Mouse (Mus musculus) lung, embryonic 15.5 days (tissue): Measurements from ENCODE around the gene Macf1. TPM values are rescaled to one million over a fixed set of nuclear protein-coding genes. Genes with fewer than 3 reads are reported as not detected.
"Not testable (repeated sequence)": the region's sequence is repeated elsewhere in the genome, so short reads cannot be mapped to it uniquely, and the experiment has no call there.

Experiments
- ATAC-seq: fragments of 200-750 bp; cut with Nextera tagmentation; 2 replicates; pipeline ENCODE4 v1.8.0; 2017; ENCODE audit warnings: moderate number of reproducible peaks, borderline replicate concordance; ENCODE audit not compliant: low FRiP score, low TSS enrichment; ENCODE audit errors: extremely low read depth
- H3K27ac ChIP-seq: fragments of 300-500 bp; sonication (generic); 2 replicates; pipeline ENCODE4 v1.5.1; 2015; ENCODE audit warnings: moderate library complexity, mild to moderate bottlenecking, inconsistent platforms
- H3K27me3 ChIP-seq: fragments of 300-500 bp; sonication (generic); 2 replicates; pipeline ENCODE4 v1.6.1; 2015; ENCODE audit warnings: inconsistent platforms
- H3K36me3 ChIP-seq: fragments of 300-500 bp; sonication (generic); 2 replicates; pipeline ENCODE4 v1.6.1; 2015; ENCODE audit warnings: inconsistent platforms
- H3K4me1 ChIP-seq: fragments of 300-500 bp; sonication (generic); 2 replicates; pipeline ENCODE4 v1.6.1; 2015; ENCODE audit warnings: inconsistent platforms
- H3K4me2 ChIP-seq: fragments of 300-500 bp; sonication (generic); 2 replicates; pipeline ENCODE4 v1.6.1; 2015; ENCODE audit warnings: inconsistent platforms, mild to moderate bottlenecking, moderate library complexity
- H3K4me3 ChIP-seq: fragments of 300-500 bp; sonication (generic); 2 replicates; pipeline ENCODE4 v1.5.1; 2015; ENCODE audit warnings: mild to moderate bottlenecking, inconsistent platforms
- H3K9ac ChIP-seq: fragments of 300-500 bp; sonication (generic); 2 replicates; pipeline ENCODE4 v1.6.1; 2015; ENCODE audit warnings: inconsistent platforms
- H3K9me3 ChIP-seq: fragments of 300-500 bp; sonication (generic); 2 replicates; pipeline ENCODE4 v1.6.1; 2016; ENCODE audit warnings: inconsistent platforms
- WGBS: fragments of 180-500 bp; shearing (Covaris S2); methylation state at CpG from one replicate; pipeline ENCODE4 v1.1.7; 2015; 5-methylcytosine and 5-hydroxymethylcytosine counted together
- polyA plus RNA-seq: library from polyadenylated mRNA; unstranded; fragments of >200 nt; fragmentation: Nextera tagmentation; extraction: Ambion mirVana; gene quantifications from 2 replicates; pipeline ENCODE4 v1.2.1, GENCODE M21; 2015

Gene Macf1
- polyA plus RNA-seq, 1 experiment from 2014 or later: 73.1 TPM

GRCm38 (mm10) chr4:123342642-123343470, 341.3 kb downstream of the Macf1 start, which contains the start of gene Bmp8a:
Bmp8a (minus strand) TSS chr4:123343252.
- peaks cover 18% of the 10 kb centered on the region for H3K4me1 ChIP-seq
- H3K27me3 ChIP-seq: peaks cover 43% of the 10 kb centered on the region
- under 1% methylated on average over 65 of the region's 65 CpGs for WGBS
- no peak within 1 kb of the TSS for H3K27ac ChIP-seq
- H3K4me2 ChIP-seq: peak within 1 kb of the TSS; percentile 94
- no peaks in the 10 kb centered on the region for H3K9me3 ChIP-seq
- peak; percentile 91 for ATAC-seq
- no peaks in the 10 kb centered on the region for H3K36me3 ChIP-seq
- peak within 1 kb of the TSS; percentile 52 for H3K4me3 ChIP-seq
- 0 out of 2 replicates have a peak within 1 kb of the TSS, but pooled peaks have one; percentile 5 for H3K9ac ChIP-seq

GRCm38 (mm10) chr4:123342091-123342641, 342.0 kb downstream of the Macf1 start:
- Histone ChIP-seq H3K4me3 (peak overlapping the region; percentile 52), H3K9me3 (no peaks in the 10 kb centered on the region), H3K27ac (no peak overlapping the region), H3K4me1 (peaks cover 18% of the 10 kb centered on the region), H3K4me2 (peak overlapping the region; percentile 94), H3K9ac (no peak overlapping the region), H3K36me3 (no peaks in the 10 kb centered on the region), H3K27me3 (peaks cover 43% of the 10 kb centered on the region)
- no peak for ATAC-seq
- WGBS: 3% methylated on average over 43 of the region's 43 CpGs

- H3K4me3 ChIP-seq: no peak overlapping the region
- peaks cover 43% of the 10 kb centered on the region for H3K27me3 ChIP-seq
- H3K9ac ChIP-seq: no peak overlapping the region
- H3K27ac ChIP-seq: no peak overlapping the region
- ATAC-seq: no peak
- no peaks in the 10 kb centered on the region for H3K36me3 ChIP-seq
- H3K4me1 ChIP-seq: peaks cover 18% of the 10 kb centered on the region
- H3K9me3 ChIP-seq: no peaks in the 10 kb centered on the region
- H3K4me2 ChIP-seq: no peak overlapping the region
- 64% methylated on average over 5 of the region's 5 CpGs for WGBS
Measured at GRCm38 (mm10) chr4:123340232-123340631, 343.9 kb downstream of the Macf1 start.

- Histone ChIP-seq H3K36me3 (no peaks in the 10 kb centered on the region), H3K4me1 (peaks cover 8% of the 10 kb centered on the region), H3K4me2 (no peak overlapping the region), H3K9ac (no peak overlapping the region), H3K9me3 (no peaks in the 10 kb centered on the region), H3K4me3 (no peak overlapping the region), H3K27ac (no peak overlapping the region), H3K27me3 (peaks cover 28% of the 10 kb centered on the region)
- 62% methylated on average over 4 of the region's 4 CpGs for WGBS
- no peak for ATAC-seq
Measured at GRCm38 (mm10) chr4:123337693-123338092, 346.5 kb downstream of the Macf1 start.

GRCm38 (mm10) chr4:123335796-123336585, 348.2 kb downstream of the Macf1 start:
- H3K36me3 ChIP-seq: no peaks in the 10 kb centered on the region
- H3K4me1 ChIP-seq: no peaks in the 10 kb centered on the region
- H3K4me2 ChIP-seq: no peak overlapping the region
- no peak overlapping the region for H3K9ac ChIP-seq
- 55% methylated on average over 14 of the region's 14 CpGs for WGBS
- peaks cover 11% of the 10 kb centered on the region for H3K27me3 ChIP-seq
- no peak for ATAC-seq
- no peak overlapping the region for H3K4me3 ChIP-seq
- no peak overlapping the region for H3K27ac ChIP-seq
- no peaks in the 10 kb centered on the region for H3K9me3 ChIP-seq

- not testable (repeated sequence) for H3K9ac ChIP-seq, H3K27me3 ChIP-seq, H3K4me3 ChIP-seq, ATAC-seq, H3K9me3 ChIP-seq, H3K4me2 ChIP-seq, H3K4me1 ChIP-seq, H3K36me3 ChIP-seq, H3K27ac ChIP-seq
- 75% methylated on average over 10 of the region's 10 CpGs for WGBS
Measured at GRCm38 (mm10) chr4:123335244-123335643, 348.9 kb downstream of the Macf1 start.

- WGBS: 56% methylated on average over 3 of the region's 3 CpGs
- no peaks in the 10 kb centered on the region for H3K4me1 ChIP-seq
- no peaks in the 10 kb centered on the region for H3K9me3 ChIP-seq
- no peak overlapping the region for H3K9ac ChIP-seq
- no peak overlapping the region for H3K4me2 ChIP-seq
- no peak overlapping the region for H3K4me3 ChIP-seq
- H3K36me3 ChIP-seq: no peaks in the 10 kb centered on the region
- no peak for ATAC-seq
- H3K27ac ChIP-seq: no peak overlapping the region
- H3K27me3 ChIP-seq: no peaks in the 10 kb centered on the region
Measured at GRCm38 (mm10) chr4:123334177-123334576, 350.0 kb downstream of the Macf1 start.

GRCm38 (mm10) chr4:123333151-123333550, 351.0 kb downstream of the Macf1 start:
- H3K4me2 ChIP-seq: no peak overlapping the region
- WGBS: 96% methylated on average over 4 of the region's 4 CpGs
- no peak overlapping the region for H3K9ac ChIP-seq
- no peaks in the 10 kb centered on the region for H3K4me1 ChIP-seq
- ATAC-seq: no peak
- H3K36me3 ChIP-seq: no peaks in the 10 kb centered on the region
- H3K4me3 ChIP-seq: no peak overlapping the region
- H3K27me3 ChIP-seq: no peaks in the 10 kb centered on the region
- H3K9me3 ChIP-seq: no peaks in the 10 kb centered on the region
- no peak overlapping the region for H3K27ac ChIP-seq

- not testable (repeated sequence) for H3K9ac ChIP-seq, H3K27me3 ChIP-seq, ATAC-seq, H3K27ac ChIP-seq, H3K4me1 ChIP-seq, H3K36me3 ChIP-seq, H3K9me3 ChIP-seq, H3K4me2 ChIP-seq, H3K4me3 ChIP-seq
- WGBS: 57% methylated on average over 1 of the region's 1 CpGs
Measured at GRCm38 (mm10) chr4:123331961-123332360, 352.2 kb downstream of the Macf1 start.

GRCm38 (mm10) chr4:123331326-123331725, 352.8 kb downstream of the Macf1 start:
- Histone ChIP-seq H3K4me3 (no peak overlapping the region), H3K27ac (no peak overlapping the region), H3K9me3 (no peaks in the 10 kb centered on the region), H3K4me1 (no peaks in the 10 kb centered on the region), H3K4me2 (no peak overlapping the region), H3K27me3 (no peaks in the 10 kb centered on the region; the same call in 1 of the 2 replicates), H3K9ac (no peak overlapping the region), H3K36me3 (no peaks in the 10 kb centered on the region)
- WGBS: 50% methylated on average over 5 of the region's 5 CpGs
- no peak for ATAC-seq

GRCm38 (mm10) chr4:123328946-123329345, 355.2 kb downstream of the Macf1 start:
- WGBS: 65% methylated on average over 6 of the region's 6 CpGs
- Histone ChIP-seq H3K4me1 (no peaks in the 10 kb centered on the region), H3K9me3 (no peaks in the 10 kb centered on the region), H3K4me3 (no peak overlapping the region), H3K4me2 (no peak overlapping the region), H3K36me3 (no peaks in the 10 kb centered on the region), H3K9ac (no peak overlapping the region), H3K27ac (no peak overlapping the region), H3K27me3 (no peaks in the 10 kb centered on the region; the same call in 1 of the 2 replicates)
- no peak for ATAC-seq

- H3K36me3 ChIP-seq: no peaks in the 10 kb centered on the region
- no peaks in the 10 kb centered on the region for H3K4me1 ChIP-seq
- no peaks in the 10 kb centered on the region for H3K9me3 ChIP-seq
- WGBS: 51% methylated on average over 3 of the region's 3 CpGs
- H3K9ac ChIP-seq: no peak overlapping the region
- no peak for ATAC-seq
- H3K4me3 ChIP-seq: no peak overlapping the region
- peaks cover 11% of the 10 kb centered on the region for H3K27me3 ChIP-seq
- no peak overlapping the region for H3K4me2 ChIP-seq
- no peak overlapping the region for H3K27ac ChIP-seq
Measured at GRCm38 (mm10) chr4:123327630-123328029, 356.5 kb downstream of the Macf1 start.
